Mouse (Mus musculus): ENCODE data around the gene Tex48. TPM values are rescaled to one million over a fixed set of nuclear protein-coding genes. Genes with fewer than 3 reads are reported as not detected.

Tex48 gene
- total RNA-seq (2021) = not detected
- long read RNA-seq, experiment 1 = 0 reads
- long read RNA-seq, experiment 2 = 0 reads

- DNase-seq (ENCODE audit: low spot score in 2 of 2) = no peak
These were observed at the start of gene Tex48 for GRCm38 (mm10) chr4:63622378-63622835. Tex48 (minus strand) TSS chr4:63622428.

GRCm38 (mm10) chr4:63668255-63668654 is 46.0 kb upstream of the Tex48 start:
- no peak for DNase-seq (ENCODE audit: low spot score in 2 of 2)

GRCm38 (mm10) chr4:63665738-63666137 is 43.5 kb upstream of the Tex48 start:
- no peak for DNase-seq (ENCODE audit: low spot score in 2 of 2)

- no peak for DNase-seq (ENCODE audit: low spot score in 2 of 2)
These were observed 41.1 kb upstream of the Tex48 start, which contains the start of gene Gm11214 for GRCm38 (mm10) chr4:63663279-63663678. Gm11214 (minus strand) TSS chr4:63663379.

GRCm38 (mm10) chr4:63661857-63662256 is 39.6 kb upstream of the Tex48 start:
- DNase-seq (ENCODE audit: low spot score in 2 of 2) = no peak

GRCm38 (mm10) chr4:63661426-63661825 is 39.2 kb upstream of the Tex48 start:
- DNase-seq (ENCODE audit: low spot score in 2 of 2) = no peak

- no peak for DNase-seq (ENCODE audit: low spot score in 2 of 2)
These were observed 37.5 kb upstream of the Tex48 start for GRCm38 (mm10) chr4:63659775-63660174.

- DNase-seq (ENCODE audit: low spot score in 2 of 2) = no peak
These were observed 36.9 kb upstream of the Tex48 start for GRCm38 (mm10) chr4:63659086-63659485.

- no peak for DNase-seq (ENCODE audit: low spot score in 2 of 2)
These were observed 32.2 kb upstream of the Tex48 start for GRCm38 (mm10) chr4:63654381-63654780.

- DNase-seq (ENCODE audit: low spot score in 2 of 2) = no peak
These were observed 21.9 kb upstream of the Tex48 start for GRCm38 (mm10) chr4:63643956-63644726.

GRCm38 (mm10) chr4:63639842-63640241 is 17.6 kb upstream of the Tex48 start:
- DNase-seq (ENCODE audit: low spot score in 2 of 2) = no peak

- DNase-seq (ENCODE audit: low spot score in 2 of 2) = no peak
These were observed 16.4 kb upstream of the Tex48 start for GRCm38 (mm10) chr4:63638603-63639002.

- no peak for DNase-seq (ENCODE audit: low spot score in 2 of 2)
These were observed 11.0 kb upstream of the Tex48 start for GRCm38 (mm10) chr4:63633181-63633580.

GRCm38 (mm10) chr4:63627111-63627510 is 4.9 kb upstream of the Tex48 start:
- no peak for DNase-seq (ENCODE audit: low spot score in 2 of 2)

- no peak for DNase-seq (ENCODE audit: low spot score in 2 of 2)
These were observed 3.4 kb upstream of the Tex48 start for GRCm38 (mm10) chr4:63625563-63626080.

- DNase-seq (ENCODE audit: low spot score in 2 of 2) = no peak
These were observed 367 bp downstream of the Tex48 start for GRCm38 (mm10) chr4:63621861-63622260.

GRCm38 (mm10) chr4:63608391-63608790 is 13.8 kb downstream of the Tex48 start:
- DNase-seq (ENCODE audit: low spot score in 2 of 2) = no peak

- DNase-seq (ENCODE audit: low spot score in 2 of 2) = no peak
These were observed 16.3 kb downstream of the Tex48 start for GRCm38 (mm10) chr4:63605968-63606367.

GRCm38 (mm10) chr4:63605545-63605944 is 16.7 kb downstream of the Tex48 start:
- DNase-seq (ENCODE audit: low spot score in 2 of 2) = no peak

GRCm38 (mm10) chr4:63604945-63605344 is 17.3 kb downstream of the Tex48 start, which contains the start of gene Gm11213:
Gm11213 (minus strand) TSS chr4:63605261.
- DNase-seq (ENCODE audit: low spot score in 2 of 2) = no peak

GRCm38 (mm10) chr4:63601263-63601662 is 21.0 kb downstream of the Tex48 start:
- DNase-seq (ENCODE audit: low spot score in 2 of 2) = no peak

GRCm38 (mm10) chr4:63600786-63601185 is 21.4 kb downstream of the Tex48 start:
- no peak for DNase-seq (ENCODE audit: low spot score in 2 of 2)

GRCm38 (mm10) chr4:63596010-63596409 is 26.2 kb downstream of the Tex48 start:
- no peak for DNase-seq (ENCODE audit: low spot score in 2 of 2)
